Mouse (Mus musculus) urinary bladder, postnatal 36 days (tissue): ENCODE results near the gene Tmem144.

Experiments
- DNase-seq, 2 experiments: peaks; one replicate each; pipeline ENCODE4 v3.0.0; 2022; ENCODE audit warnings: low spot score in 2 of 2, mixed read lengths in 1 of 2

The Tmem144 gene

DNA sequence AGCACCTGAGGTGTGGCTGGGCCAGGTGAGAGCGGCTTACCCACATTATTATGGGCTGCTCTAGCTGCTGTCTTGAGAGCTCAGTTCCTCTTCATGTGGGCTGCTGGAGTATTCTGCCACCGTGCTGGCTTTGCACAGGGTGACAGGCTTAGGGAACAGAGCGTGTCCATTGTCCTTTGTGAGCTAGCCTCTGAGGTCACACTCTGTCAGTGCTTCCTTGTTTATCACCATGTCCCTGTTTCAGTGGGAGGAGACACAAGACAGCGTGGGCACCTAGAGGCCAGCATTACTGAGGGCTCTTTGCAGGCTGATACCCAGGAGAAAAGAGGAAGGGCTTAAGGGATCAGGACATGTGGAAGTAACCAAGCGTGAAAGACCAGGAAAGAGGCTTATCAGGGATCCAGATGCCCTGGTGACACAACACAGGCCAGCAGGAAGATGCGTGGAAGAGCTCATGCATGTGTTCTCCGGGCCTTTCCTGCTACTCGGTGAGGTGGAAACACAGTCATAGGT is at the start of gene Tmem144:
Tmem144 (minus strand) TSS at position 120 of the 513 bp plus-strand sequence.
- no peak for DNase-seq

DNA sequence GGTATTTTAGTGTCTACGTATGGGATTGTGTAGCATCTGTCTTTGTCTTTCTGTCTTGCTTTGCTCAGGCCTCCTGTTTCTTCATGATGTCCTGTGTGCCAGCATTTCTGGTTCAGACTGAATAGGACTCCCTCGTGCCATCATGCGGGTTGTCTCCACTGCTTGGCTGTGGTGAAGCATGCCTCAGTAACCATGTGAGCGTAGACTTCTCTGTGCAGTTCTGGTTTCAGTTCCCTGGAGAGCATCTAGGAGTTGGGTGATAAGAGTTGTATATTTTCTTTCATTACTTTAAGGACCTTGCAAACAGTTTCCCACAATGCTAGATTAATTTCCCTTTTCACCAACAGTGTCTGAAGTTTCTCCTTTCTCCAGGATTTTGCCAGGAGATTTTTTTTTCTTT is 49.2 kb upstream of the Tmem144 start:
- no peak for DNase-seq

DNA sequence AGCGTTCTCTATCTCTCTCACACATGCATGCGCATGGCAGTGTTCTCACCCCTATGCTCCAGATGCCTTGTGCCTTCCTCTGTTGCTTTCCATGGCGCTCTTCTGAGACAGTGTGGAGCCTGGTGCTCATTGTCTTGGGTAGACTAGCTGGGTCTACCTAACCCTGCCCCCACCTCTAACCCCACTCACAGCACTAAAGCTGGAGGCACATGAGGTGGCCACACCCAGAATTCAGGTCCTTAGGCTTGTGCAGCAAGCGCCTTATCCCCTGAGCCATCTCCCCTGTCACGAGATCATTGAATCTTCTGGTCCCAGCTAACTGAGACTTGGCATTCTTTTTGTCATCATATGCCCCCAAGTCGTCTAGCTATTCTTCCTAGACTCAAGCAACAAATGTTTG is 48.7 kb upstream of the Tmem144 start:
- DNase-seq, result no peak

GRCm38 (mm10) chr3:79900502-79900901 is 47.9 kb upstream of the Tmem144 start:
- no peak for DNase-seq

DNA sequence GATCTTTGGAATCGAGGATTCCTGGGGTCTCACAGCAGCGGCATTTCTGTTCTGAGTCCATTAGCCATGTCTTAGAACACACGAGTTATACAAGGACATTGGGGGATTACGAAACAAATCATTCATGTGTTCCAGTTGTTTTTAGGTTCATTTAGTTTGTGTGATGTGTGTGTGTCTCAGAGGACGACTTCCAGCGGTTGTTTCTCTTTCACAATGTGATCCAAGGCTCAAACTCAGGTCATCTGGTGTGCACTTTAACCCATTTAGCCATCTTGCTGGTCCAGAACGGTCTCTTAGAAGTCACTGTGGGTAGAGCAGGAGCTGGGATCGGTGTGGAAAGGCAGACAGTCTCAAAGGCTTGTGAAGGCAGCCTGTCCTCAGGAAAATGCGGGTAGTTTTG is 47.3 kb upstream of the Tmem144 start:
- no peak for DNase-seq

- no peak for DNase-seq
Observed at GRCm38 (mm10) chr3:79898514-79898913, 45.9 kb upstream of the Tmem144 start.

DNA sequence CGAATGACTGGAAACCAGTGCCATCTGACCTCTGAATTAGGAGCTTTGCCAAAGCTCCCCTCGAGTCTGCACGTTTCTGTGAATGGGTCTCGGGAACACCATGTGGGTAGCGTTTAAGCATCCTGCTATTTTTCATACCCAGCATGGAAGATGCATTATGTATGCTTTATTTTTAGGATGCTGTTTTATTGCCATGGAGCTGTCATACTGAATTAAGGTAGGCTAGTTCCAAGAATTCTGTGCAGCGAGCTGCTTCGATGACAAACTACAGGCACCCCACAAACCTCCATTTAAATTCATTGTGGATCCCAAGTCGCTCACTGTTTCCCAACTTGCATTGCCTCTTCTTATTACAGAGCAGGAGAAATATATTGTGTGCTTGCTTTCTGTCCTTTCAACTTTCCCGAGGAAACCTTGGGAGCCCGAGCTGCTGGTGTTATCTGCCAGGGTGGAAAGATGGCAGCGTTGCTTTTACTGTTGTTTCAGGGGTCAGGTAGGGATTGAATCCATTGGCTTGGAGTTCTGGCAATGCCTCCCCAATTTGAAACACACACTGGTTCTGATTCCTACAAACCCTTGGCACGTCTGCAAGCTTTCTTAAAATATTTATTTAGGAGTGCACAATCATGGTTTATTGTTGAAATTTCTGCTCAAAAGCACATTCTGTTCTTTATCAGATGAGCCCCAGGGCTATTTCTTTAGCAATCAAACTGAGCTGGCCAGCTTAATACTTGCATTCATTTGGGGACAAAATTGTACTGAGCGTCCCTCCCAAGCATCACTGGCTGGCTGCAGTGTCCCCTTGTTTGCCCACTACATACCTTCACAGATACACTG is 45.2 kb upstream of the Tmem144 start:
- no peak for DNase-seq

DNA sequence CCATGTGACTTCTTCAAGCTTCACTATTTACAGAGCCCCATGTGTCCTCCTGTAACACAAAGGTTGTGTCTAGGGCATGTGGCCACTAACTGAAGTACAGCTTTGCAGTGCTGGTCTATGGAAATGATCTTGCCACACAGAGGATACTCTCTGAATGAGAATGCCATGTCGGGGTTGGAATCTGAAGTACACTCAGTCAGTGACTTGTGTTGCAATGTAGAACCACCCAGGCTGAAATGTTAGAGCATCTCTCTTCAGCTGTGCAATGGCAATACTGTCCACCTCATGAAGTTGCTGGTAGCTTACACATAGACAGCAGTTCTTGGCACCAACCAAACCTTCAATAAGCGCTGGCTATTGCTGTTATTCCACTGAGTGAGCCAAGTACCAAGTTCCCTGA is 35.4 kb upstream of the Tmem144 start:
- DNase-seq, result no peak

DNA sequence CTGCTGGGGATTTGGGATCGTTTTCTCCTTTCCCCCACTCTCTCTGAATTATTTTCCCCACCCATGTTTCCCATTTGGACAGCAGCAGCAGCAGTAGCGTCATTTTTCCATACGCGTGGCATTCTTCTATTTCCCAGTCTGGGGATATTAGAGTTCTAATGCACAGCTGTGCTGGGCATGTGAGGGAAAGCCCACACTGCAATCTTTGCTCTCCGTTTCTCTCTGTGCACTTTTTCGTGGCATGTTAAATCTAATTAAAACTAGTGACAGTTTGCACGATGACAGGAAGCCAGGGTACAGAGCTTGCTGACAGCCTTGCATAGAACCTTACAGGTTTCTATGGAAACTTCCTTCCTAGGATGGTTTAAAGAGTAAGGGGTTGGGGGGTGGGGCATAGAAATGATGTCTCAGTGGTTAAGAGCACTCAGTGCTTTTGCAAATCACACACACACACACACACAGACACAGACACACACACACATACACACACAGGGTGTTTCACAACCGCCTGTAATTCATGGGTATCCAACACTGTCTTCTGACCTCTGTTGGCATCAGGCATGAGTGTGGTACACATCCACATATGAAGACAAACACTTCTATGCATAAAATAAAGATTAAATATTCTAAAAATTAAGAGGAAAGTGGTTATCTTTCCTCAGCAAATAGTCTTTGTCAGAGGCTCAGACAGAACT is 34.7 kb upstream of the Tmem144 start:
- no peak for DNase-seq

GRCm38 (mm10) chr3:79886357-79887091 is 34.0 kb upstream of the Tmem144 start:
- DNase-seq, result no peak

DNA sequence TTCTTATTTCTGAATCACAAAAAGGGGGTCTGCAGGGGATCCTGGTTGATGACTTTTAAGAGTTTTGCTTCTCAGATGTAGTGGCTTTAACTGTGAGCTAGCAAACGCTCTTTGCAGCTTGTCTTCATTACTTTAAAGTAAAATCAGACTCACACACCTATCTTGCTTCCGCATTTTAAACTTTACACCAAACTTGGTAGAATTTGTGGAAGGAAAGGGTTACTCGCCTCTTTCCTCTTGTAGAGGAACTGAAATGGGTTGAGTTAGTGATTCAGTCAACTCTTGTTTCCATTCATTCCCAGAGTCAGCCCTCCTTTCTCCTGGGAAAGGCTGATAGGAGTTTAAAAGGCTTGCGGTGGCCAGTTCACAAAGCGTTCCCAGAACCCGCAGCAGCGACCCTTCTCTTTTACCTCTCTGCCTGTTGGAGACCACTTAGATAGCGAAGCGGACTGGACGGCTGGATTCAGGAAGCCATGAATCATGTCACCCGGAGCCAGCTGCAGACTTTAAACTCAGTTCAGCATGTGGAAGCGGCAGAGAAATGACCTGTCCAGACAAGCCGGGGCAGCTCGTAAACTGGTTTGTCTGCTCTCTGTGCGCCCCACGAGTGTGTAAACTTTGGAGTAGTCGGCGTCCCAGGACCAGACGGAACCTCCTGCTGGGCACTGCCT is 33.2 kb upstream of the Tmem144 start:
- peak; percentile 76 to 85 for DNase-seq

DNA sequence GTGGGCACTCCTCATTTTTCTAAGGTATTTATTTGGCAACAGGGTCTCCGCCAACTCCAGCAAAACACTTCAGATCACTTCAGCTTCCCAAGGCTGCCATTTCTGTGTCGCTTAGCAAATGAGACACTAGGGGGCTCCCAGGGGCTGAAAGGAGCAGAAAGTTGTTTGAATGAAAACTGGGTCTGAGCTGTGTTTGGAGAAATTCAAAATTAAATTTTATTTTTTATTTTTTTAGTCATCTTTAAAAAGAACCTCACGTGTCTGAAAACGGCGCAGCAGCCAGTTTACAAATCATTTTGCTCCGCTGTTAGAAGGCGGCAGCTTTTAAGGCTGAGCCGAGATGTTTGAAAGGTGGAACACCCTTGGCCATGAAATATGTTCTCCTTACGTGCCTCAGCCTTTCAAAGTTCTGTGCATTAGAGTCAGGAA is 32.2 kb upstream of the Tmem144 start:
- DNase-seq, result peak; percentile 56

DNA sequence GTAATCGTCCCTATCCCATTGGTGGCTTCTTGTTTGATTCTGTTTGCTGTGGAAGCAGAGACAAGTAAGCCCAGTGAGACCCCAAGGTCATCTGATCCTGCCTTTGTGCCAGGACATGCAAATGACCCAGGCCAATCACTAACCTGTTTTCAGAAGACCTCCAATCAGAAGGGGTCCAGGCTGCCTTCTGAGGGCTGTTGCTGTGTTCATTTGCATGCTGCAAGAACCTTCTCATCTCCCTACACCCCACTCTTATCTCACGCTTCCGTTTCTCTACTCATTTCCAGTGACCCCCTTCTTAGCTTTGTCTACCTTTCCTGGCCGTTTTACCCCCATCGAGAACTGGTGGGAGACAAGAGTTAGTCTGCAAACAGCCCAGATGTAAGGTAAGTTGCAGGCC is 31.7 kb upstream of the Tmem144 start, which contains the start of gene Fam198b:
Fam198b (plus strand) TSS at position 229 of the 400 bp plus-strand sequence.
- no peak for DNase-seq

GRCm38 (mm10) chr3:79883092-79883491 is 30.5 kb upstream of the Tmem144 start:
- peak in 1 of 2 experiments; percentile 70 for DNase-seq

GRCm38 (mm10) chr3:79881645-79882044 is 29.1 kb upstream of the Tmem144 start:
- DNase-seq, result no peak

- DNase-seq, result no peak
Observed at GRCm38 (mm10) chr3:79879246-79879645, 26.7 kb upstream of the Tmem144 start.

DNA sequence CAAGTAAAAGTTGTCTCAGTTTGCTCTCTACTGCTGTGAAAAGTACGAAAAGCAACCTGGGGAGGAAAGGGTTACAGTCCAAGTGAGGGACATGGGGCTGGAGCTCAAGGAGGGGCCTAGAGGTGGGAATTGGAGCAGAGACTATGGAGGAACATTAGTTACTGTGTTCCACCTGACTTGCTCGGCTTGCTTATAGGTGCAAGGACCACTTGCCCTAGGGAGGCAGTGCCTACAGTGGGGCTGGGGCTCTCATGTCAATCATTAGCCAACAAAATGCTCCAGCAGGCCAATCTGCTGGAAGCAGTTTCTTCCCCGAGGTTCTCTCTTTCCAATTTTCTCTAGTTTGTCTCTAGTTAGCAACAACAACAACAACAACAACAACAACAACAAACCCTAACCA is 25.8 kb upstream of the Tmem144 start:
- no peak for DNase-seq

- no peak for DNase-seq
Observed at GRCm38 (mm10) chr3:79875471-79875870, 22.9 kb upstream of the Tmem144 start.

DNA sequence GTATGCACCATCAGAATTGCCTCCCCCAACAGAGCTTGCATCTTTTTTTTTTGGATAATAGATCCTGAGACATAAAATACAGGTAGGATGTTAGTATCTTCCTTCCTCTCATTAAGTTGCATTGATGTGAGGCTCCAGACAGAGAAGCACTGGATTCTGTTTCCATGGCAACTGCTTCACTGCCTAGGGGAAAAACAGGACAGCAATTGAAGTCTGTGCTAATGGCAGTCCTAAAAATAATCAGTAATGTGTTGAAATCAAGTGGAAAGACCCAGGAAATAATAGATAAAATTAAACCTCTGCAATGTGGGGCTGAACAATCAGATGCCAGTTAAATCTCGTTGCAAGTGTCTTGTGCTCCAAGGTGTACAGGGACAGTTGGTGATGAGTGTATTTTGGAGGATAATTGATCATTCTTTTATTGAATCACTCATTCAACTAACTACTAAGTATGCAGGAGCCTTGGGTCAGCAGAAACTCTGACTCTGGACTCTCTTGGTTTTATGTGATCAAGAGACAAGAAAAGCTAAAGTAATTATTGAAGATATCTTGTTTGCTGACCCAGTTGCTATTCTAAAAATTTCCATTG is 14.6 kb upstream of the Tmem144 start:
- DNase-seq, result no peak

DNA sequence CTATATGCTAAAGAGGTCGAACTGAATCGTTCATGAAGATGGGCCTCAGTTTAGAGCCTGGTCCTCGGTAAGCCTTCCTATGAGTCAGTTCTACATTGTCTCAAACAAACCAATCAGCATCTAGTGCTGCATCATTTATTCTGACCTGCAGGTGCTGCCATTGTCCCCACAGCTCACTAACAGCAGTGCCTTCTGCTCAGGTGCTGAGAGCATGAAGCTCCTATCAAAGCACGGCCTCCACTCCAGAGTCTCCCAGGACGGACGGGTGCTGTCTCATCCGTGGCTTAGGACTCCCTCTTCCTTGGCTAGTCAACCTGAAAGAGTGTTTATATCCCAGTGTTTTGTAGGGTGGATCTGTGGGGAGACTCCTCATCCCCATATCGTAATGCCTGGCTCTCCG is 14.0 kb upstream of the Tmem144 start:
- no peak for DNase-seq

DNA sequence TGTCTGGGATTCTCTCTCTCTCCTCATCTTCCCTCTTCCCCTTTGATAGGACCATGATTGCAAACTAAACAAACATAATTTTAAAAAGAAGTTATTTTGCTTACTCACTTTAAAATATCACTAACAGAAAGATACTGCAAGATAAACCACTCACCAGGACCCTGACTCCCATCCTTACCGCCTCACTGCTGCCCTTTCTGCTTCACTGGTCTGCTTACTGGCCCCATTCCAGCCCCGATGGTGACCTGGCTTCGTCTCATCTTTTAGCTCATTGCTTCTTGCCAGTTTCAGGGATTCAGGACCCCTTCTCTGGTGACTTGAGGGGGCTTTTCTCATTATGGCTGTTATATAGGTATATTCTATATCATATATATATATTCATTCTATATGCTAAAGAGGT is 13.5 kb upstream of the Tmem144 start:
- DNase-seq, result no peak
